Mouse (Mus musculus) myocyte (in vitro differentiated cells): ENCODE results near the gene Kif1b.

Source experiments
- CEBPB ChIP-seq: IDR thresholded peaks from 2 replicates; pipeline ENCODE4 v1.6.1; 2011; ENCODE audit warnings: mild to moderate bottlenecking, moderate library complexity; ENCODE audit not compliant: poor library complexity, insufficient read depth, severe bottlenecking
- E2F4 ChIP-seq: IDR thresholded peaks from one replicate; pipeline ENCODE4 v1.6.1; 2011; ENCODE audit warnings: mild to moderate bottlenecking, control low read depth, moderate library complexity; ENCODE audit not compliant: insufficient read depth
- MAX ChIP-seq: IDR thresholded peaks from one replicate; pipeline ENCODE4 v1.6.1; 2011; ENCODE audit warnings: low read depth, mild to moderate bottlenecking, control low read depth
- POLR2A ChIP-seq: IDR thresholded peaks from one replicate; pipeline ENCODE4 v1.6.1; 2011; ENCODE audit warnings: low read depth, mild to moderate bottlenecking, control low read depth, moderate library complexity; ENCODE audit not compliant: insufficient read length
- TCF12 ChIP-seq: IDR thresholded peaks from one replicate; pipeline ENCODE4 v1.6.1; 2011; ENCODE audit warnings: mild to moderate bottlenecking, control low read depth; ENCODE audit not compliant: poor library complexity, insufficient read depth, severe bottlenecking
- USF1 ChIP-seq: IDR thresholded peaks from one replicate; pipeline ENCODE4 v1.6.1; 2011; ENCODE audit warnings: low read depth, mild to moderate bottlenecking, control low read depth, moderate library complexity

DNA sequence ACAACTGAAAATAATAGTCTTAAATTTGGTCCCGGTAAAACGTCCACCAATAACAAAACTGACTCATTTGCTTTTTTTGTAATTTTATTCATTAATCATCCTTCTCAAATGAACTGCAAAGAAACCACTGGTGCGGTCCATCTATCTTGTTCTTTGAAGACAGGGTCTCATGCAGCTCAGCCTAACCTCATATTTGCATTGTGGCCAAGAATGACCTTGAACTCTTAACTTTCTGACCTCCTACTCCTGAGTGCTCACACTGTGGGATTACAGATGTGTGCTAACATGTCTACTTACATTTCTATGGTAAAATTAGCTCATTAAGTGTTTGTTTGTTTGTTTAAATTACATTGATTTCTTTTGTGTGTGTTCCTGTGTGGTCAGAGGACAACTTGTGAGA lies 48.6 kb downstream of the Kif1b start:
- TF ChIP-seq USF1 = no peak
- TF ChIP-seq CEBPB = no peak
- TF ChIP-seq POLR2A = no peak
- no peak for TF ChIP-seq TCF12
- no peak for TF ChIP-seq MAX
- no peak for TF ChIP-seq E2F4
